Mouse (Mus musculus) adrenal gland, adult (tissue): Measurements from ENCODE around the gene Adcy6.
A peak's percentile ranks its signal among the peaks of the same experiment; 100 is the strongest.

Source experiments
- DNase-seq, 2 experiments: peaks; one replicate each; pipeline ENCODE4 v3.0.0; 2022 to 2023; ENCODE audit warnings: low spot score in 1 of 2; ENCODE audit not compliant: inconsistent age in 2 of 2

The Adcy6 gene

GRCm38 (mm10) chr15:98567278-98568134 lies 42.4 kb downstream of the Adcy6 start:
- DNase-seq: peak; percentile 100

GRCm38 (mm10) chr15:98566973-98567277 lies 43.0 kb downstream of the Adcy6 start:
- no peak for DNase-seq

GRCm38 (mm10) chr15:98557186-98557585 lies 52.7 kb downstream of the Adcy6 start:
- no peak for DNase-seq

GRCm38 (mm10) chr15:98555881-98556280 lies 54.0 kb downstream of the Adcy6 start:
- no peak for DNase-seq

- no peak for DNase-seq
These were observed 57.1 kb downstream of the Adcy6 start for GRCm38 (mm10) chr15:98552758-98553157.

- DNase-seq: peak in 1 of 2 experiments; percentile 46
These were observed 63.0 kb downstream of the Adcy6 start for GRCm38 (mm10) chr15:98546843-98547242.

- peak; percentile 33 to 74 for DNase-seq
These were observed 64.7 kb downstream of the Adcy6 start for GRCm38 (mm10) chr15:98545151-98545550.

GRCm38 (mm10) chr15:98543341-98543740 lies 66.5 kb downstream of the Adcy6 start:
- peak in 1 of 2 experiments; percentile 76 for DNase-seq

GRCm38 (mm10) chr15:98541064-98541463 lies 68.8 kb downstream of the Adcy6 start:
- peak; percentile 33 to 81 for DNase-seq
